Mouse (Mus musculus): Measurements from ENCODE around the gene P4ha2. TPM values are rescaled to one million over a fixed set of nuclear protein-coding genes. Genes with fewer than 3 reads are reported as not detected.

Gene P4ha2
- total RNA-seq, 2 experiments from 2014 or later: 37.1 to 40.3 TPM

GRCm38 (mm10) chr11:54105011-54105410 lies 5.1 kb downstream of the P4ha2 start:
- DNase-seq (ENCODE audit: low spot score in 2 of 2): no peak

GRCm38 (mm10) chr11:54106676-54107075 lies 6.8 kb downstream of the P4ha2 start:
- DNase-seq (ENCODE audit: low spot score in 2 of 2): no peak

GRCm38 (mm10) chr11:54107239-54107638 lies 7.3 kb downstream of the P4ha2 start:
- DNase-seq (ENCODE audit: low spot score in 2 of 2): no peak

- no peak for DNase-seq (ENCODE audit: low spot score in 2 of 2)
Measured at GRCm38 (mm10) chr11:54108131-54108530, 8.2 kb downstream of the P4ha2 start.

GRCm38 (mm10) chr11:54108894-54109293 lies 9.0 kb downstream of the P4ha2 start:
- no peak for DNase-seq (ENCODE audit: low spot score in 2 of 2)

- DNase-seq (ENCODE audit: low spot score in 2 of 2): no peak
Measured at GRCm38 (mm10) chr11:54111291-54111690, 11.4 kb downstream of the P4ha2 start.

- DNase-seq (ENCODE audit: low spot score in 2 of 2): no peak
Measured at GRCm38 (mm10) chr11:54111976-54112741, 12.3 kb downstream of the P4ha2 start.

GRCm38 (mm10) chr11:54112920-54113319 lies 13.0 kb downstream of the P4ha2 start:
- peak; percentile 79 to 88 for DNase-seq (ENCODE audit: low spot score in 2 of 2)

- no peak for DNase-seq (ENCODE audit: low spot score in 2 of 2)
Measured at GRCm38 (mm10) chr11:54113352-54113751, 13.5 kb downstream of the P4ha2 start.

- DNase-seq (ENCODE audit: low spot score in 2 of 2): no peak
Measured at GRCm38 (mm10) chr11:54114746-54115145, 14.9 kb downstream of the P4ha2 start.

GRCm38 (mm10) chr11:54115301-54115700 lies 15.4 kb downstream of the P4ha2 start:
- no peak for DNase-seq (ENCODE audit: low spot score in 2 of 2)

GRCm38 (mm10) chr11:54115911-54116310 lies 16.0 kb downstream of the P4ha2 start:
- DNase-seq (ENCODE audit: low spot score in 2 of 2): no peak

GRCm38 (mm10) chr11:54116406-54116805 lies 16.5 kb downstream of the P4ha2 start:
- no peak for DNase-seq (ENCODE audit: low spot score in 2 of 2)

- no peak for DNase-seq (ENCODE audit: low spot score in 2 of 2)
Measured at GRCm38 (mm10) chr11:54117096-54117495, 17.2 kb downstream of the P4ha2 start.

GRCm38 (mm10) chr11:54119126-54119525 lies 19.2 kb downstream of the P4ha2 start:
- no peak for DNase-seq (ENCODE audit: low spot score in 2 of 2)

GRCm38 (mm10) chr11:54119740-54120360 lies 20.0 kb downstream of the P4ha2 start:
- DNase-seq (ENCODE audit: low spot score in 2 of 2): no peak

GRCm38 (mm10) chr11:54122416-54123264 lies 22.7 kb downstream of the P4ha2 start:
- DNase-seq (ENCODE audit: low spot score in 2 of 2): peak; percentile 57 to 84

GRCm38 (mm10) chr11:54125982-54126648 lies 26.2 kb downstream of the P4ha2 start:
- DNase-seq (ENCODE audit: low spot score in 2 of 2): no peak

GRCm38 (mm10) chr11:54126654-54127374 lies 26.9 kb downstream of the P4ha2 start:
- DNase-seq (ENCODE audit: low spot score in 2 of 2): no peak

GRCm38 (mm10) chr11:54127397-54127796 lies 27.5 kb downstream of the P4ha2 start:
- no peak for DNase-seq (ENCODE audit: low spot score in 2 of 2)

GRCm38 (mm10) chr11:54129955-54130354 lies 30.1 kb downstream of the P4ha2 start:
- no peak for DNase-seq (ENCODE audit: low spot score in 2 of 2)

Measured in gastrocnemius, postnatal 4 days (tissue).